Mouse (Mus musculus) lung, postnatal 14 days (tissue): ENCODE measurements around the gene Vps13d.

Experiments used
- DNase-seq: peaks from one replicate; pipeline ENCODE4 v3.0.0; 2021

Vps13d gene

GRCm38 (mm10) chr4:144930366-144930765, 264.4 kb downstream of the Vps13d start:
- peak; percentile 91 for DNase-seq

DNA sequence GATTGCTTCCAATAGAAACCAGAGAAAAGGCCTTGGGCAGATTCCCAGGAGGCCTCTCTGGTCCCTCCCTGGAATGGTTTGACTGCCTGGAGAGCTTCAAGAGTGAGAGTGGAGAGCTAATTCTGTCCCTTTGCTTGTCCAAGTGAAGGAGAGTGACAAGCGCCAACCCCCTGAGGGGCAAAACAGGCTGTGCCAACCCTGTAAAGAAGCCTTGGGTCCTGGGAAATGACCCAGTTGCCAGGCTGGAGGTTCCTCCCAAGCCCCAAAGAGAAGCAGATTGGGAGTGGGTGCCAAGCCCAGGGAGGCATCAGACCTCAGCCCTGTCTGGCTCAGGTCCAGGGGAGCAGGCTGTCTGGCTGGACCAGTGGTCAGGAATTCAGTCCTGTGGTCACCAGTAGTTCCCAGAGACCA, 265.0 kb downstream of the Vps13d start:
- DNase-seq: peak; percentile 61

DNA sequence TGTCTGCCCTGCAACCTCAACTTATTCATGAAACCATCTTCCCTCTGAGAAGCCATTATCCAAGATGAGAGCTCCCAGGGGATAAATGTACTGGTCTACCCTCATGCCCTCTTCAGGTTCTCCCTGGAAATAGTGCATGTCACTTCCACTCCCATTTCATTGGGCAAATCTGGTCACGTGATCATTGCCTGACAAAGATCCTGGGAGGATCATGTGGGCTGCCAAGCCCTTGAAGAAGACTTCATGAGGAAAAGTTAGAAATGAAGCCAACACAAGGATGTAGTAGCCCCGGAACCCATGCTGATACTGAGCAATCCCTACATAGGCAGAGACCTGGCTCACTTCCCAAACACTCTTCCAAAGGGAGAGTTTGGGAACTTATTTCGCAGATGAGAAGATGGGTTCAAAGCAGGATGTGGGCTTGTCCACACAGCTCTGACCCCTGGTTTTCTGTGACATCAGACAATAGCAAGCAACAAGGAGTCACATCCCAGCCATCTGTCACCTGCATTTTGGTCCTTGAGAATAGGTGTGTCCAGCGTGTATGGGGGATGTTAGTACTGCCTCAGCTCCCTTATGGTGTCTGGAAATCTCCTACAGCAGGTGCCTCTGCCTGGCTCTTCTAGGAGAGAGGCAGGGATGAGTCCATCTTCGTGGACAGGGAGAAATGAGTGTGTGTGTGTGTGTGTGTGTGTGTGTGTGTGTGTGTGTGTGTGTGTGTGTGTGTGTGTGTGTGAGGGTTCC, 265.9 kb downstream of the Vps13d start:
- no peak for DNase-seq
